Mouse (Mus musculus) neutrophil, adult 5-6 weeks (primary cell): ENCODE measurements around the gene 4931406P16Rik. TPM values are rescaled to one million over a fixed set of nuclear protein-coding genes. Genes with fewer than 3 reads are reported as not detected.

Experiments used
- total RNA-seq: library from RNA; stranded (forward); fragments of 200-1000 nt; gene quantifications from 2 replicates; pipeline ENCODE4 v1.2.3, GENCODE M21; 2017

The 4931406P16Rik gene
- total RNA-seq, 1 experiment from 2014 or later: 36.8 TPM

Other genes starting within 250 kb of the 4931406P16Rik start
- gene Scgb1b30, start 218.1 kb downstream of the 4931406P16Rik start, total RNA-seq: not detected in 2 replicates
- not detected in 2 replicates for gene Wtip, start 180.3 kb downstream of the 4931406P16Rik start, total RNA-seq
- gene Uba2, start 144.0 kb downstream of the 4931406P16Rik start, total RNA-seq: 98.2 and 102 TPM in 2 replicates
- 35.7 and 36.0 TPM in 2 replicates for gene Pdcd2l, start 116.9 kb downstream of the 4931406P16Rik start, total RNA-seq
- 399 and 408 TPM in 2 replicates for gene Gpi1, start 83.2 kb downstream of the 4931406P16Rik start, total RNA-seq
- gene Gm6096, start 62.5 kb downstream of the 4931406P16Rik start, total RNA-seq: not detected in 2 replicates
- gene Lsm14a, start 79.8 kb upstream of the 4931406P16Rik start, total RNA-seq: 117 and 118 TPM in 2 replicates